Comparison of ENCODE assay signal across 14 mouse cellular contexts in the genomic region with DNA sequence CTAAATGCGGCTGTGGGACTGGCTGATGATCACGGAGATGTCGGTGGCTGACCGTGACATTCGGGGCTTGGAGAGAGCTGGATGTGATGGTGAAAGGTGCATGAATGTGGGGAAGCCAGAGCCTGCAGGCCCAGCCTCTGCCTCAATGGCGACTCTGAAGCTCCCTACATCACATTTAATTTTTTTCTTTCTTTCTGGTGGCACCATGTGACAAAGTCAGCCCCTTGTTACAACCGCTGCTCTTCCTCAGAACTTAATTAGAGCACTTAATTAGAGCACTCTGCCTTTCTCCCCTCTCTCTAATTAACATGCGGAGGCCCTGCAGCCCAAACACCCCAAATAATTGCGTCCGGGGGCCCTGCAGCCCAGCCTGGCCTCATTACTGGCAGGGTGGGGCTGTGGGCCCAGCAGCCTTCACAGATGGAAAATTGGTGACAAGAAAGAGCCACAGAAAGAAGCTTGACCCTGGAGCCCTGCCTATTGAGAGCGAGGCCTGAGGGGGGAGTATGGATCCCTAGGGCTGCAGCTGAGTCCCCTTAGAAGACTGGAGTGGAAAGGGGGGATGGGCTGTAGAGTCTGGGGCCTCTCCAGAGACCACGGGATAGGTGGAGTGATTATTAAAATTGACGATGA.
DNase-seq lines count a peak whose midpoint lies in the region; ATAC-seq and TF ChIP-seq lines count a peak whose summit lies in the region.
"Had no signal": no experiment of that assay in that cellular context is flagged by ENCODE, and none has a peak within 500 bp of the region (broad histone marks: within the 10 kb centered on the region; RNA-seq: fewer than 3 reads in every experiment).

No protein-coding gene starts in this region.

- H3K9me3 ChIP-seq in megakaryocyte, embryonic 14.5 days, result peaks cover 7% of the 10 kb centered on the region; the same call in 1 of the 2 replicates
- no peaks in the 10 kb centered on the region for H3K9me3 ChIP-seq in forebrain, postnatal 0 days (ENCODE audit: low read length)
- H3K9me3 ChIP-seq in limb, embryonic 12.5 days, result peaks cover 9% of the 10 kb centered on the region; the same call in 1 of the 2 replicates
- no peaks in the 10 kb centered on the region for H3K9me3 ChIP-seq in neural tube, embryonic 15.5 days (replicated peaks)
- H3K9me3 ChIP-seq: liver, embryonic 13.5 days had no signal

- peaks cover 49% of the 10 kb centered on the region for H3K27me3 ChIP-seq in megakaryocyte, embryonic 14.5 days (replicated peaks)
- no peaks in the 10 kb centered on the region for H3K27me3 ChIP-seq in forebrain, postnatal 0 days (ENCODE audit: insufficient read depth, low read length)
- H3K27me3 ChIP-seq in limb, embryonic 12.5 days, result no peaks in the 10 kb centered on the region
- H3K27me3 ChIP-seq in neural tube, embryonic 15.5 days (replicated peaks), result no peaks in the 10 kb centered on the region
- H3K27me3 ChIP-seq: embryonic facial prominence, embryonic 13.5 days; liver, embryonic 13.5 days had no signal

- H3K36me3 ChIP-seq in megakaryocyte, embryonic 14.5 days (replicated peaks; ENCODE audit: low read length), result peaks cover 8% of the 10 kb centered on the region
- H3K36me3 ChIP-seq in forebrain, postnatal 0 days (ENCODE audit: insufficient read depth), result peaks cover 8% of the 10 kb centered on the region; the same call in 1 of the 2 replicates
- peaks cover 23% of the 10 kb centered on the region for H3K36me3 ChIP-seq in limb, embryonic 12.5 days
- H3K36me3 ChIP-seq in neural tube, embryonic 15.5 days, result peaks cover 23% of the 10 kb centered on the region
- H3K36me3 ChIP-seq: liver, embryonic 13.5 days had no signal

- H3K4me2 ChIP-seq in forebrain, postnatal 0 days (ENCODE audit: low read depth), result no peak overlapping the region
- no peak overlapping the region for H3K4me2 ChIP-seq in limb, embryonic 12.5 days
- no peak overlapping the region for H3K4me2 ChIP-seq in neural tube, embryonic 15.5 days
- H3K4me2 ChIP-seq: embryonic facial prominence, embryonic 13.5 days; liver, embryonic 13.5 days had no signal

- 19% methylated on average over 13 of the region's 13 CpGs for whole genome bisulfite sequencing in forebrain, postnatal 0 days
- WGBS in limb, embryonic 12.5 days, result 43% methylated on average over 13 of the region's 13 CpGs
- WGBS in neural tube, embryonic 15.5 days, result 31% methylated on average over 13 of the region's 13 CpGs

- H3K4me1 ChIP-seq in megakaryocyte, embryonic 14.5 days, result peaks cover 68% of the 10 kb centered on the region
- H3K4me1 ChIP-seq in forebrain, postnatal 0 days (ENCODE audit: insufficient read depth), result no peaks in the 10 kb centered on the region; the same call in 1 of the 2 replicates
- H3K4me1 ChIP-seq in limb, embryonic 12.5 days (replicated peaks), result peaks cover 36% of the 10 kb centered on the region
- peaks cover 49% of the 10 kb centered on the region for H3K4me1 ChIP-seq in neural tube, embryonic 15.5 days
- H3K4me1 ChIP-seq: liver, embryonic 13.5 days had no signal

- DNase-seq in forebrain, postnatal 0 days, result no peak
- no peak for DNase-seq in liver
- no peak for DNase-seq in layer of hippocampus, postnatal 14 days (ENCODE audit: low spot score in 2 of 2)
- DNase-seq in adrenal gland, postnatal 36 days, result no peak
- DNase-seq: adrenal gland, postnatal 14 days; kidney, adult 11 months; liver, embryonic 13.5 days; lung, postnatal 36 days; thymus, adult 2 months had no signal

- ATAC-seq in megakaryocyte, adult 5-6 weeks (ENCODE audit: poor library complexity, severe bottlenecking), result no peak
- ATAC-seq in forebrain, postnatal 0 days, result peak; percentile 66
- ATAC-seq in limb, embryonic 12.5 days (ENCODE audit: insufficient number of reproducible peaks, insufficient read depth, low FRiP score, low TSS enrichment, low read depth), result no peak
- peak; percentile 31; the same call in 1 of the 2 replicates for ATAC-seq in neural tube, embryonic 15.5 days (ENCODE audit: low FRiP score)

- H3K9ac ChIP-seq in forebrain, postnatal 0 days, result no peak overlapping the region
- H3K9ac ChIP-seq in limb, embryonic 12.5 days (replicated peaks), result 0 out of 2 replicates have a peak overlapping the region, but pooled peaks have one; percentile 4
- H3K9ac ChIP-seq in neural tube, embryonic 15.5 days (replicated peaks), result peak overlapping the region; percentile 37; the same call in 1 of the 2 replicates
- H3K9ac ChIP-seq: embryonic facial prominence, embryonic 13.5 days; liver, embryonic 13.5 days had no signal

- H3K4me3 ChIP-seq in megakaryocyte, embryonic 14.5 days (replicated peaks), result peak overlapping the region; percentile 88
- H3K4me3 ChIP-seq in forebrain, postnatal 0 days (ENCODE audit: low read depth, low read length), result no peak overlapping the region
- H3K4me3 ChIP-seq in limb, embryonic 12.5 days (replicated peaks), result no peak overlapping the region
- no peak overlapping the region for H3K4me3 ChIP-seq in neural tube, embryonic 15.5 days (replicated peaks)
- H3K4me3 ChIP-seq: embryonic facial prominence, embryonic 13.5 days; liver, embryonic 13.5 days had no signal

- no peak overlapping the region for H3K27ac ChIP-seq in forebrain, postnatal 0 days (ENCODE audit: low read depth, low read length)
- peak overlapping the region; percentile 47; the same call in 1 of the 2 replicates for H3K27ac ChIP-seq in limb, embryonic 12.5 days
- peak overlapping the region; percentile 56 for H3K27ac ChIP-seq in neural tube, embryonic 15.5 days (replicated peaks)
- H3K27ac ChIP-seq: embryonic facial prominence, embryonic 13.5 days; liver, embryonic 13.5 days had no signal

- TF ChIP-seq CTCF in forebrain, postnatal 0 days (IDR thresholded peaks at IDR 0.05; ENCODE audit: low read depth), result no peak

Comparison
In these comparisons a context has a peak if more than half of its experiments do, and no peak if none do; other contexts are left out.
1. ATAC-seq: peak in forebrain, postnatal 0 days (single experiment) and neural tube, embryonic 15.5 days (single experiment); none in megakaryocyte, adult 5-6 weeks (single experiment) and limb, embryonic 12.5 days (single experiment).